Mouse (Mus musculus) left cerebral cortex, adult 9 months (tissue): ENCODE measurements around the gene Elf5.

Experiments
- DNase-seq, 2 experiments: peaks; one replicate each; pipeline ENCODE4 v3.0.0; 2022; ENCODE audit warnings: low spot score in 2 of 2

Elf5 gene

DNA sequence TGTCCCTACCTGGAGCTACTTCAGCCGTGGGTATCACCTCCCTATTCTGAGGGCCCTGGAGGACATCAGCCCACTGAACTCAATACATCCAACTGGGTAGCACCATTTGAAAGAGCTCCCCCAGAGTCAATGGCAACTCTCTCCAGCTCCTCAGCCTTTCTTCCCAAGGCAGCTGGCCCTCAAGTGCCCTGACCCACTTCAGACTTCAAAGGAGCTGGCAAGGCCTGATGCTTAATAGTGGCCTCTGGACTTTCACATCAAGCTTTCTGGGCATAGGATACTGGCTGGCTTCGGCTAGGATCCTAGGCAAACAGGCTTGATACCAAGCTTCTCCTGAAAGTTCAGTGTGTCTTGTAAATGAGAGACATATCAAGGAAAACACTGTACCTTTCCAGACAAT lies 23.6 kb downstream of the Elf5 start:
- DNase-seq = peak in 1 of 2 experiments; percentile 13

DNA sequence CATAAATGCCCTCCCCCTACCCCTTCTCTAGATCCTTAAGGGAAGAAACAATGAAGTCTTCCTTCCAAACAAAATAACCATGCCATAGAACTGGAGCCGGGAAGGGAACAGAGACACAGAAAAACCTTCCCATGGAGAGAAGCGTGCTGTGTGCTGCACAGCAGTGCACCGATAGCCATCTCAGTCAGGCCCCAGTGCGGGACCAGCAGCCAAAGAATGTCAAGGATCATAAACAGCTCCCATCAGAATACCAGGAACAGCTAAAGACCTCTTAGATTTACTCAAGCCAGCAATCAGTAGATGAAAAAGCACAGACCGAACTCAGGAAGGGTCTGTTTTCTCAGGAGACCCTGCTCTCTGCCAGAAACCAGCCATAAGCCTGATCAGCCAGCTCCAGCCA lies 25.0 kb downstream of the Elf5 start:
- no peak for DNase-seq

DNA sequence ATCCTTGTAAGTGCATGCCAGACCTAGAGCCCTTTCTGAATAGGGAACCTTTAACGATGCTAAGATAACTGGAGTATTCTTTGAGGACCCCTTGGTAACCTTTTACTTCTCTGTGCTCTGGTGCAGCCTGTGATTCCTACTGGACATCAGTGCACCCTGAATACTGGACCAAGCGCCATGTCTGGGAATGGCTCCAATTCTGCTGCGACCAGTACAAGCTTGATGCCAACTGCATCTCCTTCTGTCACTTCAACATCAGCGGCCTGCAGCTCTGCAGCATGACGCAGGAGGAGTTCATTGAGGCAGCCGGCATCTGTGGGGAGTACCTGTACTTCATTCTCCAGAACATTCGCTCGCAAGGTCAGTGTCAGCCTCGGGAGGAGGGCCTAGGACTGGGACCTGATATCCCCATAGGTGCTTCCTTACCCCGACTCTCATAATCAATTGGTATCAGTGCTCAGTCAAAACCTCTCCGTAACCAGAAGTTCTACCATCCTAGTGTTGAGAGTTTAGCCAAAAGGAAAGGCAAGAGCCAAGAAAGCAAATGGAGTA lies 27.7 kb downstream of the Elf5 start:
- DNase-seq = no peak

DNA sequence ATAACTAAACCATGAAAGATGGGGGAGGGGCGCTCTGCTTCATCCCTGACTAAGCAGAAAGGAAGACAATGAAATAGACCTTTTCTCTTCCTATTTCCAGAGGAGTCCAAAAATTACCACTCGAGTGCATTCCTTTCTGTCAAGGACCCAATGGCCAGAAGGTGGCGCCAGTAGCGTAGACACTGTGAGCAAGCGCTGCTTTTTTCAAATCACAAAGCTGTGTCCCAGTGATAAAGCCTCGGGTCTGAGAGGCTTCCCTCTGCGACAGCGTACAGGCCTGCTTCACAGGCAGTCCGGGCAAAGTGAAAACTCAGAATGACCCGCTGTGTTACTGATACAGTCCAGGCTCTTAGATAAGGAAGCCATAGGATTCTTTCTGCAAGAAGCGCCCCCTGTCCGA lies 28.2 kb downstream of the Elf5 start:
- peak in 1 of 2 experiments; percentile 83 for DNase-seq

DNA sequence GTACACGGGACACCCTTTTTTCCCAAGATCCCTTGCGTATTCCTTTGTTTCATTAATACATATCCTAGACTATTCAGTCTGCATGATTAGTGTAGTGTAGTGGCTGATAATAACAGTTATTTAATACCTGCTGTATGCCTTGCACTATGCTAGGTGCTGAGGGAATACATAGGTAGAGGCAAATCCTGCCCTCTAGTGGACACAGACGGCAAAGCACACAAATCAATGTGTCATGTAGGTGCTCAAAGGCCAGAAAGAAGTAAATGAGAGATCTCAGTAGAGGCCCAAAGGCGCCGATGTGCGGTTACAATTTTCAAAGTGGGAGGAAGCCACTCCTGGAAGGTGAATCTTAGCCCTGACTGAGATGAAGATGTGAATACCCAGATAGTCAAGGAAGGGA lies 34.3 kb downstream of the Elf5 start:
- peak in 1 of 2 experiments; percentile 58 for DNase-seq

DNA sequence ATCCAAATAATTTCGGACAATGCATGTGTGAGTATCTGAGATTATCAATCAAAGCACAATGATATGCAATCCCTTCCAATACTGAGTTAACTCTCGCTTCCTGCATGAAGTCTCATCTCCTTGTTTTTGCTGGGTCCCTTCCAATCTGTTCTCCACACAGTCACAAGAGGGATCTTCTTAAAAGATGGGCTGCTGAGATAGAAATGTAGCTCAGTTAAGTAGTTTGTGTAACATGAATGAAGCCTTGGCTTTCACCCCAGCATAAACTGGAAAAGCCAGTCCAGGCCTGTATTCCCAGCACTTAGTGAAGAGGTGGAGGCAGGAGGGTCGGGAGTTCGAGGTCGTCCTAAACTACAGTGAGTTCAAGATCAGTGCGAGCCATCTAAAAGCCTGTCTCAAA lies 34.8 kb downstream of the Elf5 start:
- DNase-seq = no peak

DNA sequence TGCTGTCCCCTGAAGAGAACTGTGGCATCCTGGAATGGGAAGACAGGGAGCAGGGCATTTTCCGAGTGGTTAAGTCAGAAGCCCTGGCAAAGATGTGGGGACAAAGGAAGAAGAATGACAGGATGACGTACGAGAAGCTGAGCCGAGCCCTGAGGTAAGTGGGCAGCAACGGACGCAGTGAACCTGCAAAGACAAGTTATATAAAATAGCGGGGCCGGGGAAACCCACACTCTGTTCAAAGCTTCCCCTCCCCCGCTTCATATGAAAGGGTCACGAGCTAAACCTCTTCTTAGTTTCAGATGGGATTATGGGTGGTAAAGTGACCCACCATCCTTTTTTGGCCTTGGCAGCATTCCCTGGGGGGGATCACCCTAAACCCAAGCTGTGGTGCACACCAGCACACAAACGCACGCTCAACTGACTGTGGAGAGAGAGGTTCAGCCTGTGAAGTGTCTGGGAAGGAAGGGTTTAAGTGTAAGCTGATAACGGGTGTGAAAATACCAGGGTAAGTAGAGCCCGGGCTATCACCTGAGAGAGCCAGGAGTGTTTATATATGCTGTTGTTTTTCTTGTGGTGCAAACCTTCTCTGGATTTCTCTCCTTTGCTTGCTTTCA lies 37.6 kb downstream of the Elf5 start:
- DNase-seq = no peak

DNA sequence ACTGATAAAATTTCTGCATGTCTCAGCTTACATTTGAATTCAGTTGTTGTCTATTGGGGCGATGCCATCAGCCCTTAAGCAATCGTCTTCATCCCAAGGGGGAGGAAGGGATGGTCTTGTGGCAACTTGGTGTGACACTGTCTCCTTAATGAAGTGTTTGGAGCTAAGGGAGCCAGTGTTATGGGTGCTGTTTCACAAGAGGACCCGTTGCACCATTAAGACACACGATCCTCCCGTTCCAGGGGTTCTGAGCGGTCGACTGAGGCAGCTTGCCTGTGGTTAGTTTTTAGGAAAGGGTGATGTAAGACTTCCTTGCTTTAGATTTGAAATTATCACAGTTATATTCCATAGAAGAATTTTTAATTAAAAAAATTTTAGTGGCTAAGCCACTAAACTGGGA lies 38.3 kb downstream of the Elf5 start:
- DNase-seq = no peak

DNA sequence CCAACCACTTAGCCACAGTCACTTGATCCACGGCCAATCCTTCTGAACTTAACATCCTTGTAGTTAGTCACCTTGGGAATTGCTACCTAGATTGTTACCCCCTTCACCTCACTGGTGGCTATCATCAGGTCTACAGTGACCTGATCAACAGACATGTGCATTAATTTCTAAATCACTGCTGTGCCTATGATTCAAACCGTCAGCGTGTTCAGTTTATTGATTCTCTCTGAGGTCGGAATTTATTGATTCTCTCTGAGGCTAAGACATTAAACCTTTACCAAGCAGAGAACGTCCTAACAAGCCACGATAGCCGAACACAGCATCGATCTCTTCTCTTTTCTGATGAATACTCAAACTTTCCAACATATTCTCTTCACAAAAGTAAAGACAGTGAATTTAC lies 38.8 kb downstream of the Elf5 start:
- DNase-seq = no peak

DNA sequence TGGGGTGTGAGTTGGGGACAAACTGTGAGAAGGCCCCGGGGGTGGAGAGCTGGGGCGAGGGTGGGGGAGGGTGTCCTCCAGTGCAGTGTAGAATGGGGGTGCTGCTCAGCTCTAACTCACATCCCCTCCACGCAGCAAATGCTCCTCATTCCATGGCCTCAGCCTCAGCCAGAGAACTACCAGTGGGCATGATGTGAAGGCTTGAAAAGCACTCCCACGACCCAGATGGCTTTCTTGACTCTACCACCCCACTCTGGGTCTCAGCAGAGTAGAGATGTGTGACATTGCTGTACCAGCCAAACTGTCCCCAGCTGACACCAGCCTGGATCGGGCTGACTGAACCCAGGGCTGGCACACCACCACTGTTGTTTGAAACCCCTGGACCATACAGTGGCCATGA lies 41.1 kb downstream of the Elf5 start:
- no peak for DNase-seq

DNA sequence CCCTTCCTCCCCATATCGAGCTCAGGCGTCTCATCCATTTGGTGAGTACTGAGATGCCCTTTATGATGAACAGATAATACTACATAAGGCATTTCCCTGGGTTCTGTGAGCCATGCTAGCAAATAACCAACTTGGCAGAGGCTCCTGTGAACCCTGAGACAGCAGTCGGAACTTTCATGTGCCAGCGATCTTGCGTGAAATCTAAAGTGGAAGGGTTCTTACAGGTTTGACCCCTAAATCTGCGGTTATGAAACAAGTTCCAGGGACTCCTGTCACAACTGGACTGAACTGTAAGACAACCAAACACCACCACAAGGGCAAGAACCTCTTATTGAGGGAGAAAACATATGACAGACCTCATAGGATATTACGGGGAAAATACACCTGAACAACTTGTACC lies 44.3 kb downstream of the Elf5 start:
- DNase-seq = no peak

DNA sequence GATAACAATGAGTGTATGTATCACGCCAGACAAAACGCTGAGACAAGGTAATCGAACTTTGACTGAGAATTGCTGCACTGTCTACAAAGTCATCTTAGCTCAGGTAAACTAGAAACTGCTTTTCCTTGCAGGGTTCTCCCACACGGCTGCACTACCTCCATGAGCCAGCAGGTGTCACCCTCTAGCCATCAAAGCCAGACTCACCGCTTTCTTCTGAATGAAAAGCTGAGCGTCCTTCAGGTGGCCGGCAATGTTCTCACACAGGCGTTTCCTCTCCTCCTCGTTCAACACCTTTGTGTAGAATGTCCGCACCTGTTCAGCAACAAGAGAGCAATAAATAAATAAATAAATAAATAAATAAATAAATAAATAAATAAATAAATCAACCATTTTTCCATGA lies 45.2 kb downstream of the Elf5 start:
- DNase-seq = peak in 1 of 2 experiments; percentile 89

DNA sequence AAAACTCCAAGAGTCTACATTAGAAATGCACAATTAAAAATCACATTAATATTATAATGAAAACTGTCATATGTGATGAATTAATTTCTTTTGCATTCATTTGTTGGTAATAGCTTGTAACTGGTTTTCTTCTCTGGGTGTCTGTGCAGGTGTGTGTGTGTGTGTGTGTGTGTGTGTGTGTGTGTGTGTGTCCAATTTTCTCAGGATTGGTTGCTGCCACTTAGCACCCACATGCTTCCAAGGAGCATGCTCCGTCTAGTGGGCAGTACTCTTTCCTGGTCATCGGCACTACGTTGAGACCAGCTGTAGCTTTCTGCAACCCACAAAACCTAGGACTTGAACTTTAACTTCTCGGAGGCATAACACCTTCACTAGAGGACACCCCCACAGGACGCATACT lies 45.6 kb downstream of the Elf5 start:
- DNase-seq = no peak

DNA sequence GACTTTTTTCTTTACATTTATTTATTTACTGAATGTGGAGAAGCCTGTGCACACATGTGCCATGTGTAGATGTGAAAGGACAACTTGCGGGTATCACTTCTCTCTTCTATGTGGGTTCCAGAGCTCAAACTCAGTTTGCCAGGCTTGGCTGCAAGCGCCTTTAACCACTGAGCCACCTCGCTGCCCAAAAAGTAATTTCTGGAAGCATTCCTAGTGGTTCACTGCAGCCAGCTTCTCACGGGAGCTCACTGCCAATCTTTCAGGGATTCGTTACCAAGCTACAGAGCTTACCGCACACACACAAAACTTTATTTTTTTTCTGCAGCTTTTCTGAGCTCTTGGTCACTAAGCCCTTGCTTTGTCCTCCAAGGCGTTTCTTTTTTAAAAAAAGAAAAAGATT lies 46.1 kb downstream of the Elf5 start:
- DNase-seq = peak in 1 of 2 experiments; percentile 13

DNA sequence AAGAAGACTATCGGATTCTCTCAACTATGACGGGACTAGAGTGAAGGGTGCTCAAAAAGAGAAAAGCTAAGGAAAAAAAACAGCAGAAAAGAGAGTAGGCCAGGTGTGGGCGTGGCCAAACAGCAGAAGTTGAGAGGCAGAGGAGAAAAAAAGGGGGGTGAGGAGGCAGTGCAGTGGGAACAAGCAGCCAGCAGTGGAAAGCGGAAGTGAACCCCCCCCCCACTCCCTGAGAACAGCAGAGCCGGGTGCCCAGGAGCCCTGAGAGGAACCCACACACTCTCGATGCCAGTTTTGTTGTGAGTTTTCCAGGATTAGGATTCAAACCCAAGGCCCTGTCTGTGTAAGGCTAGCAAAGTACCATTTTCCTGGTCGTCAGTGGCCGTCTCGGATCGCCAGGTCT lies 47.6 kb downstream of the Elf5 start:
- no peak for DNase-seq

DNA sequence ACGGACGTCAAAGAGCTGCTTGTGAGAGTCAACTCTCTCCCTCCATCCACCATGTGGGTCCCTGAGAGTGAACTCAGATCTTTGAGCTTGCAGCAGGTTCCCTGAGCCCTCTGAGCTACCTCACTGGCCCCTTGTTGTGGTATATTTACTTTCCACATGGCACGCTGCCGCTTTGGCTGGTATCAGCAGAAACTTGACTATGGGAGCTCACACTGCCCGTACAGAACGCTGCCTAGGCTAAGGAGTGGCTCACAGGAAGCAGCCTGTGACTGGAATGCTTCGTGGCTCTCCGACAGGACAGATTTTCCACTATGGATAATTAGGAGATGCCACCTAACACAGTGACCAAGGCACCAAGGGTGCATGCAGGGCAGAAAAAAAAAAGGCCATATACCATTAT lies 49.7 kb downstream of the Elf5 start:
- DNase-seq = no peak

DNA sequence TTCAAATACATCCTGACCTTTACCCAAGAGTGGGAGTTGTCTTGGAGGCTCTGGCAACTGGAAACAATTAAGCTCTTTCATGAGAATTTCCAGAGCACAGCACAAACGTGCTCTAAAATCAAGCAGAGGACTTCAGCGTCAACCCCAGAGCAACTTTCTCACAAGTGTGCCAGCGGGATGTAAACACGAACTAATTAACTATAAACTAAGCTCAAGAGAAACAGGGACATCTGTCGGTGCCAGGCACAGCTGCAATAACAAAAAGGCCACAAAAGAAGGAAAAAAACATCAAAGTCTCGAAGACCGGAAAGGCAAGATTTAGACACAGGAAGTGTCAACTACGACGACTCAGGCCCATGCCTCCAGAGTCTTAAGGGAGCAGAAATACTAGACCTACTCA lies 50.3 kb downstream of the Elf5 start:
- no peak for DNase-seq

DNA sequence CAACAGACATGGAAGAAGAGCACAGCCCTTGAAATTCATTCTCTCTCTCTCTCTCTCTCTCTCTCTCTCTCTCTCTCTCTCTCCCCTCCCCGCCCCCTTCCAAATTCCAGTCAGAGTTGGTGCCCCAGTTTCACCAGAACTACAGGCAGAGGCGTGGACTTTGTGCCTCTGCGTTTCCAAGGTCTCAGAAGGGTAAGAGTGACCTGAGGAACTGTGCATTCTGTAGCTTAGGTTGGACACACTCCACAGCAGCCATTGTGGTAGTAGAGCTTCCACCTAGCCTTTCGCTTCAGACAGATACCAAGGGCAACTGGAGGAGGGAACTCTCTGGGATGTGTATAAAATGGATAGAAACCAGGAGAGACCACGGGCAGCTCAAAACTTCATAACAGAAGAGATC lies 51.3 kb downstream of the Elf5 start:
- no peak for DNase-seq

DNA sequence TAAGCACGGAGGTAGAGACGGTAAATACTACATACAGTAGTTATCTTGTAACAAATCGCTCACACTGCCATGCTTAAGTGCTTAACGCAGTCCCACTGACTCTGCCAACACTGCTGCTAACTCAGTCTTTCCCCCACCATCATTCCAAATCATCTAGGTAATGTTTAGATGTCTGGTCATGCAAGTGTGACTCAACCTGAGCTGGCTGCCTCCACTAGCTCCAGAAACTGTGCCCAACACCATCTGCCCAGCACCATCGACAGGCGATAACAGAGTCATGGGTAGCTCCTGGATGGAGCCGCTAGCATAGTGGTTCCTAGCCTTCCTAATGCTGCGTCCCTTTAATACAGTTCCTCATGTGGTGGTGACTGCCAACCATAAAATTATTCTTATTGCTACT lies 53.0 kb downstream of the Elf5 start:
- DNase-seq = no peak

DNA sequence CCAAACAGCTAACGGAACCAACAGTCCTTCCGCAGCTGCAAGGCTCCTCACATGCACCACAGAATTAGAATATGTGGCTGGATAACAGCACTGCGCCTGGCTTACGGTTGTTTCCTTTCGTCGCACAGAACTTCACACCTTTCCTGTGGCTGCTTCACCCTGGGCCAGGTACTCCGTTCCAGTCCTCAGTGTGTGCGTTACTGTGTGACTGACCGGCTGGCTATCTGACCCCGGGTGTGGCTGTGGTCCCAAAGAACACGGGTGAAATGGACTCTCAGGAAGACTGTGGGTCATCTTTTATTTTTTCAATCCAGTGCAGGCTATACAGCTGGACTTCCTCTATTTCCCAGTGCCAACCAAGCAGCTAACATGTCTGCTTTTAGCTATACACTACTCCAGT lies 53.9 kb downstream of the Elf5 start:
- DNase-seq = no peak

DNA sequence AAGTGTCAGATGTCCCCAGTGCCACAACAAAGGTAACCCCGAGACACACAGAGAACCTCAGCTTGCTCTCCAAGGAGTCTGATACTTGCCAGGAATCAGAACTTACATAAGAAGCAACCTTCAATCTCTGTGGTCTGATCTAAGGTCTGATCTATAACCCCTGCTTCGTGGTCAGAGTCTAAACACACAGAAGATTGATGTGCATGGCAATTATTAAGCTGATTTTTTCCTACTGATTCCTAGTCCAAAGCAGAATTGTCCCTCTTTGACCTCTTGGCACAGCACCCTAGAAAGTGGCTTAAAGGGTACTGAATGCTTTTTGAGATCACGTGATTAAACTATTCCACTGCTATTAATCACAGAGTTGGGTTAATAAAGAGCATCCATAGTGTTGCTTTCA lies 54.8 kb downstream of the Elf5 start:
- no peak for DNase-seq

DNA sequence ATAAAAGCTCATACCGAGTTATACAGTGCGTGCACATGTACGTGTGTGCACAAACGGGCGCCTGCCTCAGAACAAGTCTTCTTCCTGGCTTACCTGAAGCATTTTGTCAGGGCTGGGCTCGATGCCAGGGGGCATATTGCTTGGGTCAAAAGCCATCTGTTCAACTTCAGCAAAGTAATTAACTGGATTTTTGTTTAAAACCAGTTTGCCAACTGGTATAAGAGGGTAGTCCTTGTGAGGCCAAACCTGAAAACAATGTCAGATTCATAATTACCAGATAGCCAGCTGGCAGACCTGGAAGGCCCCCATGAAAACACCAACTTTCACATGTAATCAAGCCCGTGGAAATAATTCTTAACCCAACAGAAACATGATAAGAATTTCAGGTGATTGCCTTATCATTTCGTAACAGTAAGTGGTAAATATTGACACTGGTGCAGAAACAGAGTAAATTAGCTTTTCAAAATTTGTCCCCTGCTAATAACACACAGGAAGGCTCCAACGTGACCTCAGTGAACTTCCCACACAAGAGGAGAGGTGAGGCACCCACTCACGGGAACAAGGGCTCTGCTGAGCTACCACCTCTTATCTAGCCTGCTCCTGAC lies 55.6 kb downstream of the Elf5 start:
- no peak for DNase-seq

DNA sequence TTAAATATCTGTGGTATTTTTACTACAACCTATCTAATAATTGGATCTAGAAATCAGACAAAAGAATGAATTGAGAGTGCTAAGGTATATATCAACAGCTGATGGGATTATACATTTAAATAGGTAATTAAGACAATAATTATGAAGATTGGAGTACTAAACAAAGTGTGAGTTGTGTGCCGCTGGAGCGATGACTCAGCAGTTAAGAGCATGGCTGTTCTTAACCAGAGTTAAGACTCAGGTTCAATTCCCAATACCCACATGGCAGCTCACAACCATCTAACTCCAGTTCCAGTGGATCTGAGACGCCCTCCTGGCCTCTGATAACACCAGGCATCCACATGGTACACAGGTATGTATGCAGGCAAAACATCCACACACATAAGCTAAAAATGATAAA lies 61.9 kb downstream of the Elf5 start:
- no peak for DNase-seq

DNA sequence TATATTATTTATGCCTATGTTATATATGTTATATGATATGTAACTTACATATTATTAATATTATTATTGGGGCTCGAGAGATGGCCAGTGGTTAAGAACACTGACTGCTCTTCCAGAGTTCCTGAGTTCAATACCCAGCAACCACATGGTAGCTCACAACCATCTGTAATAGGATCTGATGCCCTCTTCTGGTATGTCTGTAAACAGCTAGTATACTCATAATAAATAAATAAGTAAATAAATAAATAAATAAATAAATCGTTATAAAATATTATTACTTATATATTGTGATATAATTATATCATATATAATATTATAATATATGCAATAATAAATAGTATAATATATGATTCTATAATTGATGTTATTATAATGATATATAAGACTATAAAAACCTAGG lies 64.7 kb downstream of the Elf5 start:
- DNase-seq = no peak
